Mouse (Mus musculus): ENCODE measurements at regions not wholly inside any gene's neighbourhood (a gene's known extent, or its start where the extent isn't known, plus 50 kb on each side); places are given as distances from the start of the nearest gene placed in this dataset.
A peak's percentile ranks its signal among the peaks of the same experiment; 100 is the strongest.

GRCm38 (mm10) chr3:144378524-144379225, 173.7 kb upstream of the Lmo4 start:
- no peak for ATAC-seq

GRCm38 (mm10) chr3:144377626-144378523, 172.9 kb upstream of the Lmo4 start:
- no peak for ATAC-seq

- ATAC-seq, result no peak
These were observed 171.7 kb upstream of the Lmo4 start for GRCm38 (mm10) chr3:144376463-144377402.

DNA sequence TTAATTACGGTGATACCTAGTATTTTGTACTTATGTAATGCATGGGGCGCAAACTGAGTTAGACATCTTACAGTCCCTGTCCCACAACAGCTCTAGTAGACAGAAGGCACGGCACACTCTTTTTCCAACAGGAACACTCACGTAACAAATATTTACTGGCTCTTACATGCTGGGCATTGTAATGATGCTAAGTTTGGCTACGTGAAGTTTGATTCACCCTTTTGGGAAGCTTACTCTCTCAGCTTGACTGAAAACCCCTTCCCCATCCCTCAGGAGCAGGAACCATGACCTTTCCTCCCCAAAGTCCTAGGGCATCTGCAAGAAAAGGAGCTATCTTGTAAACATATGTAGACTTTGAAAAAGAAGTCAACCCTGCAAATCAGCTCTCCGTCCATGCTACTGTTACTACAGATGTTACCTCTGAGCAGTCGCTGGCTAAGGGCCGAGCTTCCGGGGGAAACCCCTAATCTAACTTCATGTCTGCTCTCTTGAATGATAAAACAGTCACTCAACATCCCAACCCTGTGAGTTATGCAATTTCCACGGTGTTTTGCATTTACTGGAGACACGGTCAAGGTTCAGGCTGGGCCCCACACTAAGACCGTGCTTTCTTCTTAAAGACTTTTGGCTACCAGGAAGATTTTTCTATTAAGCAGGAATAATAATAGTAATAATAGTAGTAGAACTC, 170.8 kb upstream of the Lmo4 start:
- ATAC-seq, result no peak

GRCm38 (mm10) chr3:144368300-144368699, 163.3 kb upstream of the Lmo4 start:
- no peak for ATAC-seq

- ATAC-seq, result no peak
These were observed 162.7 kb upstream of the Lmo4 start for GRCm38 (mm10) chr3:144367766-144368116.

- ATAC-seq, result no peak
These were observed 162.2 kb upstream of the Lmo4 start for GRCm38 (mm10) chr3:144366976-144367765.

- no peak for ATAC-seq
These were observed 160.9 kb upstream of the Lmo4 start for GRCm38 (mm10) chr3:144365894-144366293.

DNA sequence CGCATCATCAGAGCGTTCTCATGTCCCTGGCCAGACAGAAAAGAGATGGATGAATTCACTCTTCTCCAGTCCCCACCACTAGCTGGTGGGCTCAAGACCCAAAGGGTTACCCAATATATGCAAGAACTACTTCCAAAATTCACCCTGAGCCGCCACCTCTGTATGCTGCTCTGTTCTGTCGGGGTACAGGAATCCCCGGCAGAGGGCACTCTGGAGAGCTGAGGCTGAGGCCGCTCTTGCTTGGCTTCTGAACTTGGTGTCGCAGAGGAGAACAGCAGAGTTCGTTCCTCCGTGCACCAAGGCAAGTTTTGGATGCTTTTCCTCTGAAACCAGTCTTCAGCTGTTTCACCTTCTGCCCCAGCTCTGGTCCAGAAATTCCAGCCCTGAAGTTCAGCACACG, 157.5 kb upstream of the Lmo4 start:
- ATAC-seq, result peak; percentile 69

DNA sequence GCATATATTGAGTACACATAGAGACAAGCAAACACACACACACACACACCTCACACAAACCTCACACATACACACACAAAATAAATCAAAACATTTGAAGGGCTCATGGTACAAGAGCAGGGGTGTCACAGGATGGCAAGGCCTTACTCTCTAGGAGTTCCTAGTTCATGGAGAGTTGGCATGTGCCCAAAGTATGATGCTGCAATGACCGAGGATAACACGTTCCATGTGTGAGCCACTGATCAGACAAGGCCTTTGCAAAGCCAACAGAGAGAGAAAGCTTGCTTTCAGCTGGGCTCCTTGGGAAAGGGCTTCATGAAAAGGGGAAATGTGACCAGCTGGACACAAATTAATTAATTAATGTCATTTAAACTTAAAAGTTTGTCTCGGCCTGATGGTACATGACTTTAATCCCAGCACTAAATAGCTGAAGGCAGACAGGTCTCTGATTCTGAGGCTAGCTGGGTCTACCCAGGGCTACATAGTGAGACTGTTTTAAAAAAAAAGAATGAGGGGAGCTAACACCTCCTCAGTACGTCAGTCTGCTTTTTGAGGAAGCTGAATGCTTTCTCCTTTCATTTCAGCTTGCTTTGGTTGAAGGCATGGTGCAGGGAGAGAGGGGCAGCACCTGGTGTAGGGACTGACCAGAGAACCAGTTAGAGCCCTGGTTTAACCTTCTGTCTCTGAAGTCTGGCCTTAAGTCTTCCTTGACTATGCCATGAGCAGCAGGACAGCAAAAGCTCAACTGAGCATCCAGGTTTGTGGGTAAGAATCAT, 156.4 kb upstream of the Lmo4 start:
- no peak for ATAC-seq

GRCm38 (mm10) chr3:144356948-144357295, 151.9 kb upstream of the Lmo4 start:
- ATAC-seq, result no peak

DNA sequence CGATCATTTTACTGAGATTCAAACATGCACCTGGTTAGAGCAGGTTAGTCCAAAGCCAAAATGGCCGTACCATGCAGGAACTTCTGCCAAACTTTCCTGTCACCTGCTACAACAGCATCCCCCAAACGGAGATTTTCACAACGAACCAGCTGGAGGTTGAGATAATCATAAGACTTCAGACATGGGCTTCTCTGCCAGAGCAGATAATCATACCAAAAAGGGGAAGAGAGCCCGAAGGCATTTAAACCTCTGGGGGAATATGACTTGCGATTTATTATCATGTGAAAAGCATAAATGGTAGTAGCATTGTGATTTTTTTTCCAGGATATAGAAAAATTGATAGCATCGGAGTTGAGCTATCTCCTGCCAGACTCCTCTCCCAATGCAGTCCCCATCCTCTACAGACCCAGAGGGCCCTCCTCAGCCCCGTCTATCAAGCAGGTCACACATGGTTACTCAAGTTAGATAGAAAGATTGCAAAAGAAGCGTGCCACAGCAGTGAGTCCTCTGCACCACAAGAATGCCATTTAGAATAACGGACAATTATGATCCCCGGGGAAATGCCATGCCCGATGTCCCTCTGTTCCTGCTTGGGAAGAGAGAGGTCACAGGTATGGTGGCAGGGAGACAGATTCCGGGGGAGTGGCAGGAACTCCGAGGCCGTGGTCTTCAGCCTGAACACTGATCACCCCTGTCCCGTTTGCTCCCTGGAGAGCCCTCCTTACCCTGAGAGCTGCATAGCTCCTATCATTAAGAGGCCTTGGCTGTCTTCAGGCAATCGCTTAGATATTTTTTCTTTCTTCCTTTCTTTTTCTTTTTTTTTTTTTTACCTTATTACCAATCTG, 151.3 kb upstream of the Lmo4 start:
- no peak for ATAC-seq

DNA sequence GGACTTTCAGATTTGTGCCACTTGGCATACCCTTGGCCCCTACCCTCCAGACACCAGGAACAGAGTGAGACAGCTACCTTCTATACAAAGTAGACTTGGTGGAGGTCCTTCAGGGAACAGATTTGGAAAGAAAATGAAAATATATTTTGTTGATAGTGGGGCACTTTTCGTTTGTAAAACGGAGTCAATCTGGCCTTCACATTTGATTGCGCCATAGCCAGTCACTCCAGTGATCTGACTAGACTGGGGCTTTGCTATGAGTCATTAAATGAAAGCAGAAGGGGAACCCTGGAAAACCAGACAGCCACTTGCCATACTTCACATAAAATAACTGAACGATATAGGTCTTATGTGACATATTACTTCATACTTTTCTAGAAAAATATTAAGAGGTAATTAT, 147.5 kb upstream of the Lmo4 start:
- ATAC-seq, result no peak

DNA sequence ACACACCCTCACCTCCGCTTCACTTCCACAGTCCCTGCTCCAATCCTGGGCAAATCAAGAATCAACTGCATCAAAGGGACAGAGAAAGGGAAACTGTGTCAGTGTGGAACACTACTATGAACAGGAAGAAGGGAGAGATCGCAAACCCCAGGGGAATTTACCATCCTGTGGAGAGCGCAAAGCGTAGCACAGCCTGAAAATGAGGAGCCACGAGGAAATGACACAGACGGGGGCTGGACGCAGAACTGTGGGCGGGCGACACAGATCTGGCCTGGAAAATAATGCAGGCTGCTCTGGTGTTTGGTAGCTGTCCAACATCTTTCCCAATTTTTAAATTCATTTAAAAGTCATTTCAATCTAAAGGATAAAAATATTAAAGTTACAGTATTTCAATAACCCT, 143.4 kb upstream of the Lmo4 start:
- no peak for ATAC-seq

DNA sequence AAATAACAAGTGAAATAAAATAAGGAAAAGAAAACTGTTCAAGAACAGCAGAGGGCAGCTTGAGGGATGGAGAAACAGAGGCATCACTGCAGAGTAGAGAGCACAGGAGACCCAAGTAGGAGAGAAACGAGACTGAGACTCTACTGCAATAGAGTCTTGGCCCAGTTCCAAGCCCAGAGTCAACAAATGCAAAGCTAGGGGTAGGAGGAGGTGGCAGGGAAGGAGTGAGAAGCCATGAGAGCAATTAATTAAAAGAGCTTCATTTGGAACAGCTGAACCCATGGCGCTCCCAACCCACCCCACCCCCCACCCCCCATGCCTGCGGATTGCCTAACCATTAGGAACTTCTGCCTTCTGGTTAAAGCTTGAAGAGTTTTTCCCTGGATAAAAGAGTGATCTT, 130.2 kb upstream of the Lmo4 start:
- no peak for ATAC-seq

- no peak for ATAC-seq
These were observed 129.2 kb upstream of the Lmo4 start for GRCm38 (mm10) chr3:144334201-144334600.

GRCm38 (mm10) chr3:144332353-144332752, 127.3 kb upstream of the Lmo4 start:
- ATAC-seq, result no peak

- ATAC-seq, result no peak
These were observed 124.1 kb upstream of the Lmo4 start for GRCm38 (mm10) chr3:144329117-144329516.

DNA sequence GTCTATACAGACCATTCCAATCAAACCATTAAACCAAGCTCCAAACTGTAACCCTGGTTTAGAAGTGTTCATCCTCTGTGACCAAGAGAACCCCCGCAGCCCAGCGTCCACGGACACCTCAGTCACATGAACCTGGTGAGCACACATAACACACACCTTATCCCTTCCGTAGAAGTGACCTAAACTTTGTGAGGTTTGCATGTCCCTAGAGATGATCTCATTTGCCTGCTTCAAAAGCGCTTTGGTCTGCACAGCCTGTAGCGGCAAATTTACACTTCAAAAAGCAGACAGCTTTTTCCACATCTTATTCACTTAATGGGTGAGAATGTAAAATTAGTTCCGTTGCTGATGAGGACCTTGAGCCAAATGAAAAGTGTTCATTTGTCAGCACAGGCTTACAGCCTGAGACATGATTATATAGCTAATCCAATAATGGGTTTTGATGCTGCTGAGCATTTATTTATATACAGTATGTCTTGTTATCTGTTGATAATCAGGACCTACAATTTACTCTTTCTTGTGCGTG, 122.3 kb upstream of the Lmo4 start:
- ATAC-seq, result no peak

GRCm38 (mm10) chr3:144324974-144325373, 120.0 kb upstream of the Lmo4 start:
- no peak for ATAC-seq

All from CD4-positive, CD25-positive, alpha-beta regulatory T cell, adult 4 months (primary cell).